Mouse (Mus musculus) WW6 (cell line): ENCODE data around the gene Elmo1.

Experiments used
- DNase-seq: peaks from one replicate; pipeline ENCODE4 v3.0.0-alpha.2; 2013; ENCODE audit warnings: low read depth, low spot score

The Elmo1 gene

DNA sequence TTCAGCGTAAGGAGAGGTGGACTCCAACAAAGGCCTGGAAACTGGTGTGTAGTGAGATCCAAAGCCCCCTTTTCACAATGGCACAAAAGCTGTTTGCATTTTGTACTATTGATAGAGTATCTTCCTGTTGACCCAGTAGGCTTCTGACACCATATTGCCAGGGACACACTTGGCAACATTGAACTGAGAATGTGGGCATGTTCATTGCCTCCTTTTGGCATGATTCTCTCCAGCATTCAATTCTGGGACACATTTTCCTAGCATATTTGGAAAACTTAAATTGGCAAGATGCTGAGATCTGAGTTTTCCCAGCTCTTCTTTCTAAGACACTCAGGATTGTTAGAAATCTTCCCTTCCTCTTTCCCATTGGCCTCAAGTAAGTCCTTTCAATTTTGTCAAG lies 377.0 kb downstream of the Elmo1 start:
- no peak for DNase-seq

GRCm38 (mm10) chr13:20471732-20472131 lies 381.3 kb downstream of the Elmo1 start:
- DNase-seq: no peak

GRCm38 (mm10) chr13:20472301-20472831 lies 382.0 kb downstream of the Elmo1 start:
- no peak for DNase-seq

- no peak for DNase-seq
Measured at GRCm38 (mm10) chr13:20472891-20473539, 382.6 kb downstream of the Elmo1 start.

DNA sequence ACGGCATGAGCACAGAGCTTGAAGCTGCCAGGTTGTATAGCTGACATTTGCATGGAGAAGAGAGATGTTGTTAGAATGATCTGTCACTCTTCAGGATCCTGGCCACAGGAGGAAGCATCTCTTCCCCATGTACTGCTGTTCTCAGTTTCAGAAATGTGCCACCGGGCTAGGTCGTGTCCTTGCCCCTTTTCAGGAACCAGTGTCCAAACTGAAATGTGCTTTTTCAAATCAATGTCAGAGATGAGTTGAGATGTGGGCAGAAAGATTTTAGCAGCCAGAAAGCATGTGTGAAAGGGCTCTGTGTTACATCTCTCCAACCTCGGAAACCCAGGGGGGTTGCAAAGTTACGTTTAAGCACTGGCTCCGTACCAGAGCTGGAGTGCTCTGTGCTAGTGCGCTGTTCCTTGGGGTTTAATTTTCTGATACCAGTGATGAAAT lies 383.3 kb downstream of the Elmo1 start:
- no peak for DNase-seq

DNA sequence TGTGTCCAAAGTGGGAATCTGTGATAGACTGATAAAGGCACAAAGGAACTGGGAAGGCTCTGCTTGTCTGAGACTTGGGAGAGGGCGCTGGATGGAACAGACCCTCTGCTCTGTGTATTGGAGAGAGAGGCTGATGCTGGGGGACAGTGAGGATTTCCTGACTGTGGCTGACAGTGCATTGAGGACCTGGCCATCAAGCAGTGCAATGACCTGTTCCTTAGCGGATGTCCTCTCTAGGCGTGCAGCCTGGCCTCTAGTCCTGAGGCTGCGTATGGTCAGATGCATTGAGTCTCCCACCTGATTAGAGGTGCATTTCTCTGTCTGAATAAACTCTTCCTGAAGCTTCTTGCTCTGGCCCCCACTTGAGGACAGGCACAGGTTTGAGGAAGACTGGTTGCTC lies 384.2 kb downstream of the Elmo1 start:
- DNase-seq: no peak

- no peak for DNase-seq
Measured at GRCm38 (mm10) chr13:20481805-20482204, 391.4 kb downstream of the Elmo1 start.

- no peak for DNase-seq
Measured at GRCm38 (mm10) chr13:20489110-20489509, 398.7 kb downstream of the Elmo1 start.

- no peak for DNase-seq
Measured at GRCm38 (mm10) chr13:20489698-20490417, 399.5 kb downstream of the Elmo1 start.

DNA sequence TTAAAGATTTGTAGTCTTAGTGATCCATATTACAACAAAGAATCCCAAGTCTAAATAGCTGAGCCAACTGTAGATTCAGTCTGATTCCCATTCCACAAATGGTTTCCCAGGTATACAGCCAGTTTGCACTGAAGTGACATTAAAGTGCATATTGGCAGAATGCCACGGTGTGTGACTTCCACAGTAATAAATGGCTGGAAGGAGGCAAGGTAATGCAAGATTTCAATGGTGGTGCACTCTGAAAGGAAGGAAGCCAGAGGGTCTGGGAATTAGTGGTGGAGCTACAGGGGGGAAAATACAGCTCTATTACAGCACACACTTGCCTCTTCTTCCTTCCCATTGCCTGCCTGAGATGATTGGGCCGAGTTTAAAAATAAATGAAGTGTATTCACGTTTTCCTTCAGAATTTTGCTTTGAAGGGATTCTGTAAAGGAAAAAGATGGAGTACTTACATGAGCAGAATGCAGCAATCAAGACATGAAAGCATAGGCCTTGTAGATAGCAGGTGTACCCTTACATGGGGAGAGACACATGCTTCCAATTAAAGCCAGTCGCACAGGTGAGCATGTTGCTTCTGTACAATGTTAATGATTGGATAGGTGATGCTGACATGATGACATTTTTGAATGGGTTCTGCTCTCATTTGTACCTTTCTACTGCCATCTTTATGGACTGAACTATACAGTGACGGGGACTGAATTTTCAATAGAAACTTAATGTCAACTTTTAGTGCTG lies 400.6 kb downstream of the Elmo1 start:
- DNase-seq: no peak

DNA sequence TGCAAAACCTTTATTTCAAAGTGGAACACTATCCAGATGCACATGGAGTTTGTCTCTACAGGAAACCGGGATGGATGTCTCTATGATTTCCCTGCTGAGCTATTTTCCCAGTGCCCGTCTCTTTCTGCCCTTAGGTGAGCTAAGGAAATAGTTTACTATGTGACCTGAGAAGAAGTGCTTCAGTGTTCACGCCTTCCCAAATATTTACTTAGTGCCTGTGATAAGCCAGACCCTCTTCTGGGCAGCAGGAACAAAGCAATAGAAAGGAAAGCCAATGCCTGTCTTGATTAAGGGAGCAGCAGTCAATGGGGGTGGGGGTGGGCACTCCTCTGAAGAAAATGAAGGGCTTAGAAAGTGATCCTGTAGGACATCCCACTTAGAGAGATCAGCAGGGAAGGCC lies 401.3 kb downstream of the Elmo1 start:
- no peak for DNase-seq

DNA sequence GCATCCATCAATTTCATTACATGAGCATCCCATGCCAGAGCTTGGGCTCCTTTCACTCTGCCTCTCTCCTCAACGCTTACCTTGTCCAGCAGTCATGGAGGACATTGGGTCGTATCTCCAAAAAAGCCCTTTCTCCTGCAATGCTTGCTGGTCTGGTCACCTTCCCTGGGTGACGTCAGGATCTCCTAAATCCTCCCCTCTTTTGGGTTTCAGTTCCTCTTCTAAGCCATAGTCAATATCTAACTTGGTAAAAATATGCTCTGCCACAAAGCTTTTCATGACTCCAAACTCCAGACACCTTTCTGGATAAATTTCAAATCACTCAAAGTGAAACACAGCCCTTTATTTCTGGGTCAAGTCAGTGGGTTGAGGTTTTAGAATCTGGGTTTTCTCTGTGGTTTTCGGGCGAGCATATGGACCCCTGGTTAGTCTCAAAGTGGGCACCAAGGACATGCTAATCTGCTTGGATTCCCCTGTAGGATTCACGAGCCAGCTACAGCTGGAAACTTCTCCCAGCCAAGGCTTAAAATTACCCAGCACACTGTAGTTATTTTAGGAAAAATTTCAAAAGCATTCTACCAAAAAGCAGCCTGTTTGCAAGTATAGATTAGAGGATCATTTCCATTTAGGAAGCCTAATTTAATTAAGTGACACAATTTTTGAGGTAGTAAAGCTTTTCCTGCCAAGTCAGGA lies 403.8 kb downstream of the Elmo1 start:
- no peak for DNase-seq

DNA sequence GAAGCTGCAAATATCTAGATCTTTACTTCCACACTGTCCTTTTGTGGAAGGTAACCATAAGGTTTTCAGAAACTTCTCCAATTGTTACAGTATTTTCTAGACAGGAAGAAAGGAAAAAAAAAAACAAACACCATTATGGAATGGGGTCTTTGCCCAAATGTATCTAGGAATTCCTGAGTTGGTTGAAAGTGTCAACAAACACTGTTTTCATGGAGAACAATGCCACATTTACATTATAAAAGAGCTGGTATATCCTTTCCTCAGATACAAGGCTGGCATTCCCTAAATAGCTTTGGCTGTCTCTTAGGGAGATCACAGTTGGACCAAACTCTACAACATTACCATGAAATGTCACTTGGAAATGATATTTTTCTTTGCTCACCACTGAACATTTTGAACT lies 411.5 kb downstream of the Elmo1 start:
- DNase-seq: no peak

DNA sequence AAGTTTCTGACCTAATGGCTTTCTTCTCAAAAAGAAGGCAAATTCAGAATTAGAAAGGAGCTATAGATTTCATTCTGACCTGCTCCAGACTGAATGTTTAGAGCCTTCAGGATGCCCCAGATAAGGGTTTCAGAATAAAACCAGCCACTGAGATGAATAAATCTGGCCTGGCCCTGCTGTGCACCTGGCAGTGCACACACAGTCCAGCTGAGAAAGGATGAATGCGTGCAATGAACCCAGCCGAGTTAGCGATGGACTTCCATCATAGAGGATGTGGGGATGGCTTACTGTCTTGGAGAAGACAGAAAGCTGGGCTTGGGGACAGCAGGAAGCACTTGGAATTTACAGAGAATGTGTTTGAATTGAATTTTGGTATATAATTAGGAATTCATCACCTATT lies 413.0 kb downstream of the Elmo1 start:
- DNase-seq: no peak

DNA sequence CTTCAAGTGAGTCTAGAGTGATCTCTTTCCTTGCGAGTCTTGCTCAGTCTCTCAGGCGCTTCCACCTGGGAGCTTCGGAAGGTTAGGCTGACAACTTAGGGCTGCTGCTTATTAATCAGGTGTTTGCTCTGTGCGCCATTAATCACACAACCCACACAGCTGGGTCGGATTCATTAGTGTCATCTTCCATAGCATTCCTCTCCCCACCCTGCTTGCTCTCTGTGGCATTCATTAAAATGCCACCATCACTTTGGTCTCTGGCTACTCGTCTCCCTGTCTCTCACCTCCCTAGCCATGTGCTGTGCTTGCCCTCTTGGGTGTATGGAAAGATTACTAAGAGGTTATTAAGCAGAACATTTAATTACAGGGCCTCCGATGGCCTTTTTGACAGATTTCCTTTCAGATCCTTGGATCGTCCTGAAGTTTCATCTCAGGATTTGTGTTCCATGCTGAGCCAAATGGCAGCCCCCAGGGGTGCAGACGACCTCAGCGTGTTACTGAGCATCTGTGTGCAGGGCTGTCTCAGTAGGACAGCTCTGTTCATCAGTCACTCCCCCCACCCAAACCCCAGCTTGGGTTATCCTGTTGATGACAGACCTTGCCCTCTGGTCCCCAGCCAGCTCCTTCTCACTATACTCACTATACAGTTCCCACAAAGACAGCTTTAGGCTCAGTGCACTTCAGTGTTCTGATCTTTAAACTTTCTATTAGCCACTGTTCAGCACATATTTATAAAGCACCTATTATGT lies 417.2 kb downstream of the Elmo1 start:
- no peak for DNase-seq

DNA sequence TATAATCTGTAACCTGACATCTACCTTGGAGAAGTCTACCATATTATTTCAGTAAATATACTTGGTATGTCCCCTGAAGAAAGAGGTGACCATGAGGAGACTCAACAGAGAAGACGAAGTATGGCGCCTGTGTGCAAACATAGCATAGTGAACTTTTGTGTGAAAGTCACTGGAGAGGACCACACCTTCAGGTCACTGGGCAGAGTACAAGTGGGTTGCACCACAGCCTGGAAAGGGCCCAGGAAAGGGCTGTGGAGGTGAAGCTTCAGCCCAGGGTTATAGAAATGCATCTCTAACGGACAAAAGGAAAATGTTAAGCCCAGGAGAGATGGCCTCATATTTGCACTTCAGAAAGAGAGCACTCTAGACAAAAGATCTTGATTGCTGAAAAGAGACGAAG lies 420.6 kb downstream of the Elmo1 start:
- no peak for DNase-seq

- no peak for DNase-seq
Measured at GRCm38 (mm10) chr13:20512317-20513240, 422.2 kb downstream of the Elmo1 start.

DNA sequence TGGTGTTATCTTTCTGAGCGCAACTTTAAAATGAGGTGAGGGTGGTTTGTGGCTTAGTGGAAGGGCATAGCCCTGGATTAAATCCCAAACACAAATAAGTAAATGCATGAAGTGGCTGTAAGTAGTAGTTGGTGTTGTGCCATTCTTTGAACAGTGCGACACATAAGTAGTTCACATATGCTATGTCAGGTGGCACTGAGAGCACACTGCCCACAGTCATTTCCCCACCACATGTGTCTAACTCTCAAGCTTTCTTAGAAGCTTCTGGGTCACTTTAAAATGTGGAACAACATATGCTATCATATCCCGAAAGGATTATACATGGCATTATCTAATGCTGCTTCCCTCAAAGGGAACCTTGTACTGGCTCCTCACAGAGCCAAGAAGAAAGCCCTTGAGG lies 424.3 kb downstream of the Elmo1 start:
- DNase-seq: no peak

- no peak for DNase-seq
Measured at GRCm38 (mm10) chr13:20516096-20516495, 425.7 kb downstream of the Elmo1 start.

GRCm38 (mm10) chr13:20517702-20518101 lies 427.3 kb downstream of the Elmo1 start:
- DNase-seq: no peak
